Mouse (Mus musculus) layer of hippocampus, adult 18-20 months (tissue): ENCODE measurements around the gene Caln1. TPM values are rescaled to one million over a fixed set of nuclear protein-coding genes. Genes with fewer than 3 reads are reported as not detected.

Experiments used
- DNase-seq, 2 experiments: peaks; one replicate each; pipeline ENCODE4 v3.0.0; 2022; ENCODE audit warnings: low spot score in 2 of 2
- total RNA-seq, 2 experiments: library from RNA; stranded (reverse); gene quantifications; 2 replicates each; pipeline ENCODE4 v1.2.3; 2021

Caln1 gene
- total RNA-seq, 2 experiments from 2014 or later, result 131 to 139 TPM

- peak; percentile 72 to 81 for DNase-seq
These were observed 316.8 kb downstream of the Caln1 start for GRCm38 (mm10) chr5:130685911-130686658.

GRCm38 (mm10) chr5:130688385-130689138 is 319.3 kb downstream of the Caln1 start:
- DNase-seq, result no peak

GRCm38 (mm10) chr5:130691349-130691748 is 322.1 kb downstream of the Caln1 start:
- DNase-seq, result no peak

GRCm38 (mm10) chr5:130699476-130699875 is 330.2 kb downstream of the Caln1 start:
- DNase-seq, result no peak

- DNase-seq, result no peak
These were observed 332.5 kb downstream of the Caln1 start for GRCm38 (mm10) chr5:130701777-130702176.

GRCm38 (mm10) chr5:130702361-130702760 is 333.1 kb downstream of the Caln1 start:
- DNase-seq, result no peak

GRCm38 (mm10) chr5:130704866-130705265 is 335.6 kb downstream of the Caln1 start:
- DNase-seq, result no peak

GRCm38 (mm10) chr5:130706202-130706855 is 337.1 kb downstream of the Caln1 start:
- no peak for DNase-seq

GRCm38 (mm10) chr5:130707755-130708154 is 338.5 kb downstream of the Caln1 start:
- DNase-seq, result no peak

GRCm38 (mm10) chr5:130708616-130709015 is 339.4 kb downstream of the Caln1 start:
- no peak for DNase-seq

- DNase-seq, result no peak
These were observed 342.4 kb downstream of the Caln1 start for GRCm38 (mm10) chr5:130711643-130712042.

GRCm38 (mm10) chr5:130712281-130712680 is 343.0 kb downstream of the Caln1 start:
- no peak for DNase-seq

GRCm38 (mm10) chr5:130715181-130715580 is 345.9 kb downstream of the Caln1 start:
- DNase-seq, result peak in 1 of 2 experiments; percentile 30

GRCm38 (mm10) chr5:130718385-130718784 is 349.1 kb downstream of the Caln1 start:
- no peak for DNase-seq

- no peak for DNase-seq
These were observed 372.9 kb downstream of the Caln1 start for GRCm38 (mm10) chr5:130742171-130742570.

GRCm38 (mm10) chr5:130757517-130757916 is 388.3 kb downstream of the Caln1 start:
- DNase-seq, result peak in 1 of 2 experiments; percentile 18

GRCm38 (mm10) chr5:130765784-130766183 is 396.5 kb downstream of the Caln1 start:
- DNase-seq, result peak; percentile 55 to 63

GRCm38 (mm10) chr5:130771061-130771741 is 401.9 kb downstream of the Caln1 start:
- no peak for DNase-seq

- DNase-seq, result no peak
These were observed 403.2 kb downstream of the Caln1 start for GRCm38 (mm10) chr5:130772491-130772890.

GRCm38 (mm10) chr5:130774946-130775345 is 405.7 kb downstream of the Caln1 start:
- no peak for DNase-seq

- peak; percentile 28 to 76 for DNase-seq
These were observed 423.6 kb downstream of the Caln1 start for GRCm38 (mm10) chr5:130792755-130793452.
